Mouse (Mus musculus): ENCODE results near the gene Safb2. TPM values are rescaled to one million over a fixed set of nuclear protein-coding genes. Genes with fewer than 3 reads are reported as not detected.
A peak's percentile ranks its signal among the peaks of the same experiment; 100 is the strongest.
"Not testable (repeated sequence)": the region's sequence is repeated elsewhere in the genome, so short reads cannot be mapped to it uniquely, and the experiment has no call there.

Gene Safb2
- 35.7 and 43.4 TPM in 2 replicates for polyA plus RNA-seq (2015; fragmentation: Nextera tagmentation; extraction: Ambion mirVana)

DNA sequence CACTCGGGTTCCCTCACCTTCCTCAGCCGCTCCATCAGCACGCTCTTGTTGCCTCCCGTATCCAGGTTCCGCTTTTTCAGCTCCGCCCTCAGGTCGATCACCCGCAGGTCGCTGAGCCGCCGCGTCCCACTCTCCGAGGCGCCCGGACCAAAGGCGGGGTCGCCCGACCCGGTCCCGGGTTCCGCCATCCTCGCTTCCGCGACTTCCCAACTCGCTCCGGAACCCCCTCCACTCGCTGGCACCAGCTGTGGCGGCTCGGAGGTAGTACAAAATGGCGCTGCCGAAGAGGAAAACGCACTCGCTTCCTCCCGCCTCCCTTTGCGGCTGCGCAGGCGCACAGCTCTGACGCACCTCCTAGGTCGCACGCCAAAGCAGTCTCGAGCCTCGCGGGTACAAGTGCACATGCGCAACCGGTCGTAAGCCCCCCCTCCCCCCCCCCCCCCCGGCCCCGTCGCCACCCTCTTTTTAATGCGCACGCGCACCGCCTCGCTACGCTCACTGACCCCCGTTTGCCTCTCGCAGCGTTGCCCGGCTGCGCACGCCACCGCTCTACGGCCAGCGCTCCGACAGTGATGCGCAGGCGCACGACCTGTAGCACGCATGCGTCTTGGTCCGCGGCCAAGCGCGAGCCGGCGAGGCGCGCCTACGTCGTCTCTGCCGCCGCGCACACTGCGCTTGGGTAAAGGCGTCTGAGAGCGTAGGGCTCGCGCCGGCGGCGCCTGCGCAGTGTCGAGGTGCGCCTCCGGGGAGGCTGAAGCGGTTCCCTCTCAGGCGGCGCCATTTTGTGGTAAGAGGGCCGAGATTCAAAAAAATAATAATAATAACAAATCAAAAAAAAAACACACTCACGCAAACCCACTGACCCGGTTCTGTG is at the start of gene Safb2, which contains the start of gene Safb:
Gene Safb2 (minus strand): TSS at position 329 of the 874 bp plus-strand sequence.
Gene Safb (plus strand): TSS at position 569 of the 874 bp plus-strand sequence.
- ATAC-seq (replicated peaks; ENCODE audit: low FRiP score, low read depth): peak; percentile 94
- H3K27me3 ChIP-seq (ENCODE audit: insufficient read depth, low read length): no peaks in the 10 kb centered on the region
- peaks cover 13% of the 10 kb centered on the region; the same call in 1 of the 2 replicates for H3K4me1 ChIP-seq (replicated peaks; ENCODE audit: insufficient read depth, low read length)
- peak within 1 kb of the TSS; percentile 96 for H3K9ac ChIP-seq (ENCODE audit: low read depth, low read length)
- WGBS: under 1% methylated on average over 95 of the region's 101 CpGs
- peak within 1 kb of the TSS; percentile 92 for H3K4me3 ChIP-seq (replicated peaks; ENCODE audit: low read depth, low read length)
- no peaks in the 10 kb centered on the region for H3K9me3 ChIP-seq (replicated peaks; ENCODE audit: low read length)
- peak; percentile 99 for DNase-seq (ENCODE audit: low spot score)
- no peak for TF ChIP-seq CTCF (IDR thresholded peaks at IDR 0.05; ENCODE audit: low read depth)
- H3K4me2 ChIP-seq (ENCODE audit: low read length): peak within 1 kb of the TSS; percentile 80
- H3K27ac ChIP-seq: peak within 1 kb of the TSS; percentile 99
- peaks cover 52% of the 10 kb centered on the region for H3K36me3 ChIP-seq (ENCODE audit: insufficient read depth, low read length)

- H3K9me3 ChIP-seq (replicated peaks; ENCODE audit: low read length): no peaks in the 10 kb centered on the region
- no peak overlapping the region for H3K4me2 ChIP-seq (ENCODE audit: low read length)
- DNase-seq (ENCODE audit: low spot score) (no peak), ATAC-seq (replicated peaks; ENCODE audit: low FRiP score, low read depth) (no peak)
- no peaks in the 10 kb centered on the region for H3K4me1 ChIP-seq (replicated peaks; ENCODE audit: insufficient read depth, low read length)
- H3K27me3 ChIP-seq (ENCODE audit: insufficient read depth, low read length): no peaks in the 10 kb centered on the region
- no peak for TF ChIP-seq CTCF (IDR thresholded peaks at IDR 0.05; ENCODE audit: low read depth)
- no peak overlapping the region for H3K4me3 ChIP-seq (replicated peaks; ENCODE audit: low read depth, low read length)
- H3K9ac ChIP-seq (ENCODE audit: low read depth, low read length): no peak overlapping the region
- H3K36me3 ChIP-seq (ENCODE audit: insufficient read depth, low read length): no peaks in the 10 kb centered on the region
- 81% methylated on average over 6 of the region's 6 CpGs for WGBS
- no peak overlapping the region for H3K27ac ChIP-seq
These were observed 49.6 kb upstream of the Safb2 start for GRCm38 (mm10) chr17:56634023-56634422.

DNA sequence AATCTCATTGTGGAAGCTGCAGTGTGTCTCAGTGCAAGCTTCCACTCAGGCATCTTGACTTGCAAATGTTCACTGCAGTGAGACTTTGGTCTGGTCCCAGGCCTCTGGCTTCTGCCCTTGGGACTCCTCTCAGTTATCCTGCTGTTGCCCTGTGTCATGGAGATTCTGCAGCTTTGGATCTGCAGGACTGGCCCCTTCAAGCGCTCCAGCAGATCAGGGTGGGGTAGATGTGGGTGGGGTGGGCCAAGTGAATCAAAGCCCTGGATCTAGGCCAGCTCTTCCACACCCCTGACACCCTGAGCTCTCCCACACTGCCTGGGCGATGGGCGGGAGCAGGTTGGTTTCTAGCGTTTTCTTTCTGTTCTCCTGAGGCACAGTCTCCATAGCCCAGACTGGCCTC is 47.4 kb upstream of the Safb2 start:
- H3K36me3 ChIP-seq (ENCODE audit: insufficient read depth, low read length): no peaks in the 10 kb centered on the region
- no peaks in the 10 kb centered on the region for H3K27me3 ChIP-seq (ENCODE audit: insufficient read depth, low read length)
- H3K4me2 ChIP-seq (ENCODE audit: low read length): no peak overlapping the region
- no peaks in the 10 kb centered on the region for H3K9me3 ChIP-seq (replicated peaks; ENCODE audit: low read length)
- 0 out of 2 replicates have a peak, but pooled peaks cover 4% of the 10 kb centered on the region for H3K4me1 ChIP-seq (replicated peaks; ENCODE audit: insufficient read depth, low read length)
- H3K27ac ChIP-seq: no peak overlapping the region
- ATAC-seq (replicated peaks; ENCODE audit: low FRiP score, low read depth) (no peak), DNase-seq (ENCODE audit: low spot score) (no peak)
- H3K9ac ChIP-seq (ENCODE audit: low read depth, low read length): no peak overlapping the region
- H3K4me3 ChIP-seq (replicated peaks; ENCODE audit: low read depth, low read length): no peak overlapping the region
- WGBS: 47% methylated on average over 4 of the region's 4 CpGs
- no peak for TF ChIP-seq CTCF (IDR thresholded peaks at IDR 0.05; ENCODE audit: low read depth)

DNA sequence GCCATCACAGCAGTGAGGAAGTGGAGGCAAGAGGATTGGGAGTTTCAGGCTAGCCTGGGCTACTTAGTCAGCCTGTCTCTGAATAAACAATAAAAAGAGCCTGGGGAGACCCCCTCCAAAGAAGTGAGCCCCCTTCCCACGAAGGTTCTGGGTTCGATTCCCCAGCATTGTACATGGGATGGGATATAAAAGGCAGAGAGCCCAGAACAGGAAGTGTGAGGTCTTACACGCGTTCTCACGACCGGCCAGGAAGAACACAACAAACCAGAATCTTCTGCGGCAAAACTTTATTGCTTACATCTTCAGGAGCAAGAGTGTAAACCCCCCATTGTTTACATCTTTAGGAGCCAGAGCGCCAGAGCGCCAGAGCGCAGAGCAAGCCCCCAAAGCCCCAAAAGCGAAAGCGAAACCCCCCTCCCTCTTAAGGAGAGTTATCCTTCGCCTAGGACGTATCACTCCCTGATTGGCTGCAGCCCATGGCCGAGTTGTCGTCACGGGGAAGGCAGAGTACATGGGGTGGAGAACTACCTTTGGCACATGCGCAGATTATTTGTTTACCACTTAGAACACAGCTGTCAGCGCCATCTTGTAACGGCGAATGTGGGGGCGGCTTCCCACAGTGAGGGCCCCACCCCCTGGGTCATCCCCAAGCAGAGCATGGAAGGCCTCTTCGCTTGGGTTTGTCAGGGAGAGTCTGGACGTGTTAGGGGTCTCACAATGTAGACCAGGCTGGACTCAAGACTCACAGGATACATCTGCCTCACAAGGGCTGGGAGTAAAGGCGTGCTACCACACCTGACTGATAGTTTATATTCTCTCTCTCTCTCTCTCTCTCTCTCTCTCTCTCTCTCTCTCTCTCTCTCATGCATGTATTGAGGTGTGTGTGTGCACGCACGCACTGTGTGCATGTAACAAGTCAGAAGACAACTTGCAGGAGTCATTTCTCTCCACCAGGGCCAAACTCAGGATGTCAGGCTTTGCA is 45.7 kb upstream of the Safb2 start:
- H3K4me3 ChIP-seq (replicated peaks; ENCODE audit: low read depth, low read length); H3K4me2 ChIP-seq (ENCODE audit: low read length); H3K27ac ChIP-seq; DNase-seq (ENCODE audit: low spot score); H3K36me3 ChIP-seq (ENCODE audit: insufficient read depth, low read length); H3K9ac ChIP-seq (ENCODE audit: low read depth, low read length); ATAC-seq (replicated peaks; ENCODE audit: low FRiP score, low read depth); H3K4me1 ChIP-seq (replicated peaks; ENCODE audit: insufficient read depth, low read length); H3K9me3 ChIP-seq (replicated peaks; ENCODE audit: low read length); H3K27me3 ChIP-seq (ENCODE audit: insufficient read depth, low read length): not testable (repeated sequence)
- 87% methylated on average over 26 of the region's 27 CpGs for WGBS

GRCm38 (mm10) chr17:56627530-56628277 is 43.3 kb upstream of the Safb2 start, which contains the start of gene Catsperd:
TSS of gene Catsperd (plus strand) at chr17:56628143.
- Histone ChIP-seq H3K36me3 (ENCODE audit: insufficient read depth, low read length) (0 out of 2 replicates have a peak, but pooled peaks cover 2% of the 10 kb centered on the region), H3K9me3 (replicated peaks; ENCODE audit: low read length) (no peaks in the 10 kb centered on the region), H3K4me1 (replicated peaks; ENCODE audit: insufficient read depth, low read length) (0 out of 2 replicates have a peak, but pooled peaks cover 8% of the 10 kb centered on the region), H3K27me3 (ENCODE audit: insufficient read depth, low read length) (no peaks in the 10 kb centered on the region), H3K4me2 (ENCODE audit: low read length) (peak within 1 kb of the TSS; percentile 87), H3K4me3 (replicated peaks; ENCODE audit: low read depth, low read length) (peak within 1 kb of the TSS; percentile 79), H3K27ac (peak within 1 kb of the TSS; percentile 87), H3K9ac (ENCODE audit: low read depth, low read length) (peak within 1 kb of the TSS; percentile 51; the same call in 1 of the 2 replicates)
- DNase-seq (ENCODE audit: low spot score): no peak
- TF ChIP-seq CTCF (IDR thresholded peaks at IDR 0.05; ENCODE audit: low read depth): no peak
- 8% methylated on average over 26 of the region's 26 CpGs for WGBS
- peak; percentile 38 for ATAC-seq (replicated peaks; ENCODE audit: low FRiP score, low read depth)
